Mouse (Mus musculus) G1E (cell line): ENCODE results near the gene Onecut1. TPM values are rescaled to one million over a fixed set of nuclear protein-coding genes. Genes with fewer than 3 reads are reported as not detected.
A peak's percentile ranks its signal among the peaks of the same experiment; 100 is the strongest.

Experiments
- ATAC-seq: 2 replicates; pipeline ENCODE4 v1.8.0; 2016; ENCODE audit warnings: mild to moderate bottlenecking; ENCODE audit not compliant: insufficient number of reproducible peaks, poor library complexity, low FRiP score, severe bottlenecking; ENCODE audit errors: extremely low read depth
- DNase-seq: peaks from one replicate; pipeline ENCODE4 v3.0.0; 2012; ENCODE audit warnings: low spot score
- H3K27me3 ChIP-seq: 2 replicates; pipeline ENCODE4 v1.6.1; 2012; ENCODE audit warnings: mild to moderate bottlenecking, low read length, inconsistent platforms; ENCODE audit not compliant: insufficient read depth
- H3K36me3 ChIP-seq: replicated peaks from 2 replicates; pipeline ENCODE3; 2012; ENCODE audit warnings: mild to moderate bottlenecking, inconsistent platforms
- H3K4me1 ChIP-seq: 2 replicates; pipeline ENCODE4 v1.6.1; 2012; ENCODE audit warnings: low read depth, low read length, inconsistent platforms, mixed read lengths; ENCODE audit not compliant: insufficient read depth
- H3K4me3 ChIP-seq: 2 replicates; pipeline ENCODE4 v1.5.1; 2012; ENCODE audit warnings: low read depth, mild to moderate bottlenecking, inconsistent platforms, low read length, moderate library complexity, mixed read lengths
- H3K9me3 ChIP-seq: replicated peaks from 2 replicates; pipeline ENCODE4 v1.6.1; 2012; ENCODE audit warnings: inconsistent platforms
- CTCF ChIP-seq: IDR thresholded peaks from 2 replicates; pipeline ENCODE4 v1.5.1; 2012; ENCODE audit warnings: low read depth, low read length, inconsistent platforms, mixed read lengths
- GATA1 ChIP-seq: IDR thresholded peaks from 2 replicates; pipeline ENCODE4 v1.6.1; 2012; ENCODE audit warnings: borderline replicate concordance, low read length, inconsistent platforms, mixed read lengths
- GATA2 ChIP-seq: IDR thresholded peaks from 2 replicates; pipeline ENCODE4 v1.6.1; 2012; ENCODE audit warnings: low read depth, low read length, inconsistent platforms, borderline replicate concordance
- POLR2AphosphoS5 ChIP-seq: IDR thresholded peaks from 2 replicates; pipeline ENCODE4 v1.6.1; 2012; ENCODE audit warnings: low read depth, low read length, inconsistent platforms; ENCODE audit not compliant: insufficient replicate concordance
- TAL1 ChIP-seq: conservative IDR thresholded peaks from 2 replicates; pipeline ENCODE4 v1.6.1; 2012; ENCODE audit warnings: low read depth, low read length, inconsistent platforms, mixed read lengths
- polyA plus RNA-seq: library from polyadenylated mRNA; stranded (reverse); fragments of >175 nt; gene quantifications from 2 replicates; pipeline ENCODE4 v1.2.3, GENCODE M21; 2012
- total RNA-seq, 2 experiments: library from RNA; stranded (forward) in 1 of 2; stranded (reverse) in 1 of 2; fragments of 200-1000 nt in 1 of 2; fragments of >200 nt in 1 of 2; fragmentation: Nextera tagmentation in 1 of 2; gene quantifications; 2 replicates each; pipeline ENCODE4 v1.2.3; 2014 to 2017

The Onecut1 gene
- total RNA-seq (2014; fragmentation: Nextera tagmentation) (1.4 TPM in 1 of 2 replicates, not detected in the other), total RNA-seq (2017) (0.05 and 0.06 TPM in 2 replicates), polyA plus RNA-seq (not detected in 2 replicates)

DNA sequence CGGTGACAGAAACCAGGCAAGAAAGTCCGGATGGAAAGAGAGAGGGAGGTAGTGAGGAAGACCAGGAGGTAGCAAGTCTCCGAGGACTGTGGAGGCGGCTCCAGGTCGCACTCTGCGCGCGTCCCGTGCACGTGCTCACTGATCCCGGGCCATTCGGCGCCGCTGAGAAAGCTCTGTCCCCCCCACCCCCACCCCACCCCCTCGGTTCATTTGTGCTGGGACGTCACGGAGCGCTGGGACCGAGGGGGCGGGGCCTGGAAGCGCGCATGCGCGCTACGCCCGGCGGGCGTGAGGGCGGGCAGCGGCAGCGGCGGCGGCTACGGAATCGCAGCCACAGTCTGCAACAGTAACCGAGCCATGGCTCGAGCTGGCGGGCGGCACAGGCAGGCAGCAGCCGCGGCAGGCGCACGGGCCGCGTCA lies at the start of gene Onecut1:
Onecut1 (plus strand) TSS at position 361 of the 420 bp plus-strand sequence.
- no peaks in the 10 kb centered on the region for H3K36me3 ChIP-seq
- no peaks in the 10 kb centered on the region; the same call in 1 of the 2 replicates for H3K27me3 ChIP-seq
- H3K4me3 ChIP-seq, result peak within 1 kb of the TSS; percentile 49; the same call in 1 of the 2 replicates
- ATAC-seq (no peak), DNase-seq (no peak)
- no peak for TF ChIP-seq TAL1
- TF ChIP-seq CTCF, result no peak
- TF ChIP-seq GATA2, result no peak
- TF ChIP-seq GATA1, result no peak
- no peak for TF ChIP-seq POLR2AphosphoS5
- H3K4me1 ChIP-seq, result no peaks in the 10 kb centered on the region
- H3K9me3 ChIP-seq, result peaks cover 66% of the 10 kb centered on the region

DNA sequence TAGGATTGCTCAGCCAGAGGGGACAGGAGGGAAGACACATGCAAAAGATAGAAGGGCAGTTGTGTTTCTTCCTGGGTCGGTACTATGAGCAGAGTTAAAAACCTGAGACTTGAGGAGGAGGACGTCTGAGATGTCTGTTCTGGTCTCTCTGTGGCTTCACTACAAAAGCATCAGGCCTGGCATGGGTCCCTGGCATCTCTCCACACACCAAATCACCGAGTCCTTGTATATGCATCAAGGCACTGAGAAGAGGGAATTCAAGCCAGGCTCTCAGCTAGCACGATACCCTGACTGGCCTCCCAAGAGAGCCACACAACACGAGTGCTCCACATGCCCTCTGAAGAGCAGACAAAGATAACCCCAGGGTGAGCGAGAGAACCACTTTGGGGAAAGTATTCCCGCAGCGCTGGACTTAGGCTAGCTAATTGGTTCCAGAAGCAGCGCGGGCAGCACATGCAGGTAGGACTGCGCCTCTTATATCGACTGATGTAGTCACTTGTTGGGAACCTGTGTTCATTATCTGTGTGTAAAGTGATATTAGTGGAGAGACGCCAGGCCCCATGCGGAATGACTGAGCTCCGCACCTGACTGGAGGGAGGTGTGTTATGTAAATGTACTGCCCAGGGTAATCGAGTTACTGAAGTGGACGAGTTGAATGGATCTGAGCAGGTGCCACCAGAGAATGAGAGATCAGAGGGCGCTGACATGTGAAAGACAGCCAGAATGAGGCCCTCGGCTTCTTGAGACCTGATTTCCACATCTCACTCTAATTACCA lies 41.8 kb upstream of the Onecut1 start:
- H3K9me3 ChIP-seq, result peaks cover 52% of the 10 kb centered on the region
- H3K27me3 ChIP-seq, result no peaks in the 10 kb centered on the region
- ATAC-seq (no peak), DNase-seq (no peak)
- TF ChIP-seq POLR2AphosphoS5 (no peak), GATA1 (no peak), GATA2 (no peak)
- H3K36me3 ChIP-seq, result no peaks in the 10 kb centered on the region
- no peak overlapping the region for H3K4me3 ChIP-seq
- H3K4me1 ChIP-seq, result no peaks in the 10 kb centered on the region

DNA sequence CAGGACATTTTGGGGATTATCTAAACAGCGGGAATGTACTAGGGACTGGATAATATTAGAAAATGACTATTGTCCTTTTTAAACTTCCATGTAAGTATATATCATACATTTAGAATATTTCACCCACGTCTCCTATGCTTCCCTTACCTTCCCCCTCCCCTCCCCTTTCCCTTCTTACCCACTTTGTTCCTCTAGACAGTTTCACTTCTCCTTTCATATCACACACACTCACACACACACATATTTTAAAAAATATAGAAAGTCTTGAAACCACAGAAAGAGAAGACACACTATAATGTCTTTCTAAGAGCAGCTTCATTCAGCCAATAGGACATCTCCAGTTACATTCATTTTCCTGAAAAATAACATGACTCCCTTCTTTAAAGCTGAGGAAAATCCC lies 36.6 kb upstream of the Onecut1 start:
- Histone ChIP-seq H3K4me3 (no peak overlapping the region), H3K36me3 (no peaks in the 10 kb centered on the region), H3K27me3 (no peaks in the 10 kb centered on the region), H3K9me3 (peaks cover 39% of the 10 kb centered on the region), H3K4me1 (no peaks in the 10 kb centered on the region)
- ATAC-seq (no peak), DNase-seq (no peak)
- TF ChIP-seq CTCF (no peak), TAL1 (no peak), POLR2AphosphoS5 (no peak), GATA1 (no peak), GATA2 (no peak)

DNA sequence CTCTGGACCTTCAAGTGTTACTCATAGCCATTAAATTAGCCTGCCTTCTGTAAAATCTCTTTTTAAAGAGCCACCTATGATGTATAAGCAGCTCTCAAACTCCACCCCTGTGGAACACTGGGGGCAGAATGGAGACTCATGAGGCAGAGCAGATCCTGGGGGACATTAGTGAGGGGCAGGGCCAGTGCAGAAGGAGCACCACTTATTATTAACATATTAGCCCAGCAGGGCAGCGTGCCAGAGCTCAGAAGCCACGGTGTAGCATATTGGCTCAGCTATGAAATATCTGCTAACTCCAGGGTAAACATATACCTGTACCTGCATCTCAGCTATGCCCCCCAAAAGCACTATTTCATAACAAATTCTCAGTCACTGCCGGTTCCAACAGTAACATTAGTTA lies 32.5 kb upstream of the Onecut1 start:
- no peak overlapping the region for H3K4me3 ChIP-seq
- ATAC-seq (no peak), DNase-seq (no peak)
- no peaks in the 10 kb centered on the region for H3K4me1 ChIP-seq
- no peaks in the 10 kb centered on the region for H3K27me3 ChIP-seq
- no peak for TF ChIP-seq GATA1
- TF ChIP-seq TAL1, result no peak
- no peak for TF ChIP-seq GATA2
- H3K36me3 ChIP-seq, result no peaks in the 10 kb centered on the region
- H3K9me3 ChIP-seq, result peaks cover 28% of the 10 kb centered on the region

DNA sequence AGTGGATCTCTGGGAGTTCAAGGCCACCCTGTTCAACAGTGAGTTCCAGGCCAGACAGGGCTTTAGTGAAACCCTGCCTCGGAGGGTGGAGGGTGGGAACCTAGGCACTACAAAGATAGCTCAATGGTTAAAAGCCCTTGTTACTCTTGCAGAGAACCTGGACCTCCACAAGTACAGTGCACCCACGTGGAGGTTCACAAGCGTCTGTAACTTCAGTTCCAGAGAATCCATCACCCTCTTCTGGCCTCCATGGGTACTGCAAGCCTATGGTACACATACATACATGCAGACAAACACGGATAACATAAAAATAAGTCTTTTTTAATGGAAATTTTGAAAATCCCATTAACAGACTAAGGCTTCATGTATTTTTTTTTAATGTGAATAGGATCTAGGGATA lies 18.8 kb upstream of the Onecut1 start:
- Histone ChIP-seq H3K9me3 (peaks cover 25% of the 10 kb centered on the region), H3K4me1 (no peaks in the 10 kb centered on the region), H3K36me3 (no peaks in the 10 kb centered on the region), H3K27me3 (no peaks in the 10 kb centered on the region), H3K4me3 (no peak overlapping the region)
- ATAC-seq (no peak), DNase-seq (no peak)
- TF ChIP-seq GATA1, result no peak
- no peak for TF ChIP-seq GATA2
- TF ChIP-seq CTCF, result no peak
- no peak for TF ChIP-seq TAL1
- no peak for TF ChIP-seq POLR2AphosphoS5

DNA sequence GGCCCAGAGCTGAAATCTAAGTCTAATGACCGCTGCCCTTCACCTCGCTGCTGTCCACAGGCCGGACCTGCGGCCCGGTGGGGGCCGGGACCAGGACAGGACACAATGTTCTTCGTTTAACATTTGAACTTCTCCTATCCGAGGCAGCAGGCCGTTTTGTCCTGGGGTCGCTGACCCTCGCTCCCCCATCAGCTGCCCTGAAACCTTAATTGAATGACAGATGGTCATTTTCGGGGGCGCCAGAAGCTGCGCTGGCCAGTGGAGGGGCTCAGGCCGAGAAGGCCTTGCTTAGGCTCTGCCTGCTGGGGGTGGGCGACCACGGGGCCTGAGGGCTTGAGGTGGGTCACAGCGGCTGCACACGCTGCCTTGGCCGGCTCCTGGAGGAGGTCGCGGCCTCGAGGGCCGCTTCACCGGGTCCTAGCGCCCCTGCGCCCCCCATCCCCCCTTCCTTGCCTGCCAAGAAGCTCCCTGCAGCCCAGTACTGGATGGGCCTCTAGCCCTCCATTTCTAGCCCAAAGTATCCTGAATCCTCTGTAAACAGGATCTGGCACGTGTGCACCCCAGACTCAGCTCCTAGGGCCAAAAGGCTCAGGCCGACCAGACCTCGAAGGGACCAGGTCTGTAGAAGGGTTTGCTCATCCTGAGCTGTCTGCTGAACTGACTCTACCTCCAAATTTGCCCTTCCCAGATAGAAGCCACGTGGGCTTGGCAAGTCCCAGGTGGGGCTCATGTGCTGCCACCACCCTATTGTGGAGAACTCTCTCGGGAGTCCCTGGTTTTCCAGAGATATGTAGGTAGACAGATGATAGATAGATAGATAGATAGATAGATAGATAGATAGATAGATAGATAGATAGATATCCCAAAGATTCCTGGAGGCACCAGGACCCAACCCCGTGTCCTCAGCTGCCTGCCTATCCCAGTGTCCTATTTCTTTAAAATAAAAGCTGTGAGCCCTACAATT lies 14.6 kb upstream of the Onecut1 start:
- Histone ChIP-seq H3K27me3 (no peaks in the 10 kb centered on the region), H3K36me3 (no peaks in the 10 kb centered on the region), H3K4me1 (no peaks in the 10 kb centered on the region), H3K9me3 (peaks cover 47% of the 10 kb centered on the region), H3K4me3 (no peak overlapping the region)
- ATAC-seq, result no peak
- DNase-seq, result no peak
- no peak for TF ChIP-seq CTCF
